Mouse (Mus musculus) cortical plate, adult 2 months (tissue): Measurements from ENCODE around the gene Bach1.

ENCODE experiments used
- CTCF ChIP-seq: fragments of 200-500 bp; IDR thresholded peaks from 2 replicates; pipeline ENCODE4 v1.5.1; 2011; ENCODE audit warnings: mild to moderate bottlenecking, control low read depth, low read length; ENCODE audit not compliant: insufficient read depth; ENCODE audit errors: extremely low read depth
- POLR2A ChIP-seq: fragments of 200-500 bp; IDR thresholded peaks from 2 replicates; pipeline ENCODE4 v1.6.1; 2011; ENCODE audit warnings: mild to moderate bottlenecking, low read length, control low read depth; ENCODE audit not compliant: insufficient read depth; ENCODE audit errors: extremely low read depth

- TF ChIP-seq CTCF (no peak), POLR2A (no peak)
These were observed 13.2 kb downstream of the Bach1 start for GRCm38 (mm10) chr16:87711961-87712360.
